Mouse (Mus musculus): ENCODE measurements at regions not wholly inside any gene's neighbourhood (a gene's known extent, or its start where the extent isn't known, plus 50 kb on each side); places are given as distances from the start of the nearest gene placed in this dataset.

DNA sequence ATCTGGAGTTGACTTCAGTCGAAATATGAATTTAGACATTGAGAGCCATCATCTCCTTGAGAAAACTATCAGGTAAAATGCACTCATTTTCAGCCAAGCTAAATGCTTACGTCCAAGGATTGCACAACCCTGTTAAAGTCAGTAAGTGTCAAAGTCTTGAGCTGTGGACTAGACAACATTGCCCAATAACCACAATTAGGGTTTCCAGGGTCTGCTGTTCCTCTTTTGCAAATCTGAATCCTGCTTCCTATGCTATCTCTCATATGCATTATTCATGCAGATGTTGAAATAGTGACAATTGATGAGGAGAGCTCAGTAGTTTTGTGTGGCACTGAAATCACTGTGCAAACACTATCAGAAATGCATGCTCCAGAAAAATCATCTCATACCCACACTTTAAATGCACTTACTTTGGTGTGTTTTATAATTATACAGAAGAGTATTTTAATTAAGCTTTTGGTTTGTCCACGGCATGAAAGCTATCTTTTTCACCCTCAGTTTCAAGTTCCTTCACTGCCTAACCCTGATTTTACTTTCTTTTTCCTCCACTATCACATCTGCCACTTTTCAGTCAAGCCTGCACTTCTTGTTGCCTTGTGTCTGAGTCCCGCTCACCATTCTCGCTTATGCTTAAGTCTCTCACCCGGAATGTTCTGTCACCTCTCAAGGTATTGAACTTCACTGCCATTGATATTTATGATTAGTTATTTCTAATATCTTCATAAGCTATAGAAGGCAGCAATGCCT, 429.4 kb upstream of the Mef2c start:
- Histone ChIP-seq H3K4me1 (no peaks in the 10 kb centered on the region), H3K27me3 (no peaks in the 10 kb centered on the region), H3K4me2 (no peak overlapping the region), H3K36me3 (ENCODE audit: poor library complexity, severe bottlenecking) (no peaks in the 10 kb centered on the region), H3K9me3 (replicated peaks) (no peaks in the 10 kb centered on the region), H3K27ac (no peak overlapping the region), H3K9ac (no peak overlapping the region), H3K4me3 (no peak overlapping the region)
- 88% methylated on average over 6 of the region's 6 CpGs for WGBS
- ATAC-seq: no peak

DNA sequence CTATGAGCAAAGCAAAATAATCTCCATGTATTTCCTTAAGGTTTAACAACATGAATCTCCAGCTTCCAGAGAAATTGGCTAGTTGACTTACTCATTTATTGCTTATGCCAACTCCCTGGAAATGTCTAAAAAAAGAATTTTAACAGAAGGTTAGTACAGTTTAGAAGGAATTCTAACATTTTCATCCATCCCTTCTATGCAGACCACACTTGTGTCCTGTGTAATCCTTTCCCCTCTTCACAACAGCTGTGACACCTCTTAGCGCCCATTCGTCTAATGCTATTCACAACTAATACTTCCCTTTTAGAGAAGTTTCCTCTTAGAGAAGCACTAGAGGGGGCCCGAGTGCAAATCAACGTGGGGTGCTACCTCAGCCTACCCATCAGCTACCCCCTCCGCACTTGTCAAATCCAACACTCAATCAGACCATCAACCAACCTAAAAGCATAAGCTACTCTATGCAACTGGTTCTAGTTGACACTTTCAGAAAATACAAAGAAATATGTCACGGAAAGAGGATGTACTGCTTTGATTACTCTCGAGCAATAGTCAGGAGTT, 428.4 kb upstream of the Mef2c start:
- ATAC-seq: no peak
- no peaks in the 10 kb centered on the region for H3K27me3 ChIP-seq
- H3K4me2 ChIP-seq: no peak overlapping the region
- H3K4me1 ChIP-seq: no peaks in the 10 kb centered on the region
- no peak overlapping the region for H3K27ac ChIP-seq
- WGBS: 73% methylated on average over 7 of the region's 7 CpGs
- no peaks in the 10 kb centered on the region for H3K36me3 ChIP-seq (ENCODE audit: poor library complexity, severe bottlenecking)
- no peaks in the 10 kb centered on the region for H3K9me3 ChIP-seq (replicated peaks)
- no peak overlapping the region for H3K4me3 ChIP-seq
- H3K9ac ChIP-seq: no peak overlapping the region

DNA sequence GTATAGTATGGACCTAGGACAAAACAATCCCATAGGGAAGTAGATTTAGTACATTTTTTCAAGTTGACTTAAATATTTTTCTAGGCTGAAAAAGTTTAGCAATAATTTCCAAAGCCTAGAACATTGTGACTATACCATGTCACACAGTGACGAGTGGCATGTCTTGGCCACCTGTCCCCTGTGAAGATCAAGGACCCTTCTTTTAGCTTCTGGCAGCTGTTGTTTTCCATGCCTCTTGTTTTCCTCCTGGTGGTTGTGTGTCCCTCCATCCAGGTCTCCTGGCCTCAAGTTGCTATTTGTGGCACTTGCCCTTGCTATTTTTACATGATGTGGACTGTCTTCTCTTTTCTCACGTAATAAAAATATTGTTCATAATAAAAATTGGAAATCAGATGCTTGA, 427.2 kb upstream of the Mef2c start:
- Histone ChIP-seq H3K4me1 (no peaks in the 10 kb centered on the region), H3K36me3 (ENCODE audit: poor library complexity, severe bottlenecking) (no peaks in the 10 kb centered on the region), H3K27ac (no peak overlapping the region), H3K9ac (no peak overlapping the region), H3K9me3 (replicated peaks) (no peaks in the 10 kb centered on the region), H3K4me2 (no peak overlapping the region), H3K4me3 (no peak overlapping the region), H3K27me3 (no peaks in the 10 kb centered on the region)
- no peak for ATAC-seq
- 93% methylated on average over 2 of the region's 2 CpGs for WGBS

DNA sequence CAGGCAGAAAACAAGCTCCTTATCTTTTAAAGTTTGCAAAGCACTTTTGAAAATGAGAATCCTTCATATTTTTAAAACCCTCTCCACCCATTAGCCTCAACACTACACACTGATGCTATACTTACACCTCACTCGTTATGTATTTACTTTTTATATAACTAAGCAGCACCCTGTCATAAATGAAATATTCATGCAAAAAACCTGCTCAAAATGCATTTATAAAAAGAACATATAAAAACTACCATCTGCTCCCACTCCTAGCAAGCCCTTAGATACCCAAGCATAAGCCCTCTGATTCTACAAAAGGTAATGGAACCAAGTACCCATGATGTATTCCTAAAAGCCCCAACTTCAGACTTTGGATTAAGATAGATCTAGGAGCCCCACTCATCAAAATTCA, 426.7 kb upstream of the Mef2c start:
- 90% methylated on average over 1 of the region's 1 CpGs for WGBS
- Histone ChIP-seq H3K9me3 (replicated peaks) (no peaks in the 10 kb centered on the region), H3K27ac (no peak overlapping the region), H3K36me3 (ENCODE audit: poor library complexity, severe bottlenecking) (no peaks in the 10 kb centered on the region), H3K9ac (no peak overlapping the region), H3K4me2 (no peak overlapping the region), H3K4me1 (no peaks in the 10 kb centered on the region), H3K4me3 (no peak overlapping the region), H3K27me3 (no peaks in the 10 kb centered on the region)
- ATAC-seq: no peak

DNA sequence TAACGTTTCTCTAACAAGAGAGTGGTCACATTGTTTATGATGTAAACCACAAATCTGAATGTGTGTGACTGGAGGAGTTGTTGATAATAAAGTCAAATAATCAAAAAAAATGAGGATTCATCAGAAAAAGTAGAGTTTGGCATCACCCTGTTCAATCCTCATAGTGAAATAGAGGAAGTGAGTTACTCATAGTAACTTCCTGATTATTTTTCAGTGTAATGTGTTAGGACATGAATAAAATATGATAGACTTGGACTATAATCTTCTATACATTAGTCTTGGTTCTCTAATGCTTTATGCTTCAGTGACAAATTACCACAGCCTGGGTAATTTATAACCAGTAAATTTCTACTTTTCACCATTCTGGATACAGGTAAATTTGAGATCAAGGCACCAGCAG, 424.5 kb upstream of the Mef2c start:
- Histone ChIP-seq H3K27me3 (no peaks in the 10 kb centered on the region), H3K9ac (no peak overlapping the region), H3K36me3 (ENCODE audit: poor library complexity, severe bottlenecking) (no peaks in the 10 kb centered on the region), H3K27ac (no peak overlapping the region), H3K4me1 (no peaks in the 10 kb centered on the region), H3K4me2 (no peak overlapping the region), H3K9me3 (replicated peaks) (no peaks in the 10 kb centered on the region), H3K4me3 (no peak overlapping the region)
- 64% methylated on average over 1 of the region's 1 CpGs for WGBS
- ATAC-seq: no peak

DNA sequence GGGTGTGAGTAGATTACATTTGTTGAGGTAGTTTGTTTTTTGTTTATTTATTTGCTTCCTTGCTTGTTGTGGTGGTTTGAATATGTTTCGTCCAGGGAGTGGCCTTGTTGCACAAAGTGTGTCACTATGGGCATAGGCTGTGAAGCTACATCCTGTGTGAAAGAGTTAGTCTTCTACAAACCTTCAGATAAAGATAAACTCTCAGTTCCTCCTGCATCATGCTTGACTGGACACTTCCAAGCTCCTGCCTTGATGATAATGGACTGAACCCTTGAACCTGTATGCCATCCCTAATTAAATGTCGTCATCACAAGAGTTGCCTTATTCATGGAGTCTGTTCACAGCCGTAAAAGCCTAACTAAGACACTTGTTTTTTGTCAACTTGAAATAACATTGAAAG, 418.9 kb upstream of the Mef2c start:
- 68% methylated on average over 3 of the region's 3 CpGs for WGBS
- Histone ChIP-seq H3K36me3 (ENCODE audit: poor library complexity, severe bottlenecking) (no peaks in the 10 kb centered on the region), H3K4me3 (no peak overlapping the region)

DNA sequence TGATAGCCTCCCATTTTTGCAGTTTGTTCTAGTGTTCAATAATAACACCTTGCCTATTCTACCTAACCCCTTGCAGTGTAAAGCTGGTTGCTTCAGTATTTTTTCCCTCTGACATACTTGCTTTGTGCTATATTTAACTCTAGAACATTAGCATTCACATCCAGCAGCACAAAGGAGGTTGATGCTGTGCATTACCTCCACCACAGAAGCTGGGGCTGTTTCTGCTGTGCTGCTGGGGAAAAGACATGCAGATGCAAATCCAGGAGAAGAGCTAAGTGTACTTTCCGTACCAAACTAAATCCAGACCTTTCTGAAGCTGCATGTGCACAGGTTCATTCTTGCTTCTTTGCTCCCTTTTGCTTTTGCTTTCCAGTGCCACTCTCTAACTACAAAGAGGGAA, 403.9 kb upstream of the Mef2c start:
- H3K4me1 ChIP-seq: no peaks in the 10 kb centered on the region
- 84% methylated on average over 1 of the region's 1 CpGs for WGBS
- ATAC-seq: no peak
- no peaks in the 10 kb centered on the region for H3K36me3 ChIP-seq (ENCODE audit: poor library complexity, severe bottlenecking)
- no peak overlapping the region for H3K4me3 ChIP-seq
- no peaks in the 10 kb centered on the region for H3K27me3 ChIP-seq
- no peaks in the 10 kb centered on the region for H3K9me3 ChIP-seq (replicated peaks)
- H3K27ac ChIP-seq: no peak overlapping the region
- H3K4me2 ChIP-seq: no peak overlapping the region
- no peak overlapping the region for H3K9ac ChIP-seq

More for the DNA sequence above, 418.9 kb upstream of the Mef2c start:
- H3K9me3 ChIP-seq (replicated peaks): no peaks in the 10 kb centered on the region
- H3K4me1 ChIP-seq: no peaks in the 10 kb centered on the region
- no peak overlapping the region for H3K27ac ChIP-seq
- no peak overlapping the region for H3K4me2 ChIP-seq
- no peak for ATAC-seq
- H3K27me3 ChIP-seq: no peaks in the 10 kb centered on the region
- H3K9ac ChIP-seq: no peak overlapping the region

DNA sequence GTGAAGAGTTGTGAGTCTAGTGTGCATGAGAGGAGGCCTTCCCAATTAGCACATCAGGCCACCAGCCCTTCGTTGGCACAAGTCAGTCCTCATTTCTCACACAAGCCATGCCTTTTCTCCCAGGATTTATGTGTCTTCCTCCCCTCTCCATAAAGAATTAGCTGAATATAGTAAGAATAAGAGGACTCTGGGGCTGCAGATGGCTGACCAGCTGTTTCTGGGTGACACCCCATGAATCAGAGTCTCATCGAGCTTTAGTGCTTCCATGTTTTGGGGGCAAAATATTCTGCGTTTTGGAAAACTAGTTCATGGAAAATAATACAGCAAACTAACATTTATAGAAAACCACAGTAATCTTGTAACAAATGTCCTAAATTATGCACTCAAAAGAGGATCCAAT, 393.2 kb upstream of the Mef2c start:
- Histone ChIP-seq H3K4me2 (no peak overlapping the region), H3K36me3 (ENCODE audit: poor library complexity, severe bottlenecking) (no peaks in the 10 kb centered on the region), H3K27ac (no peak overlapping the region), H3K4me1 (no peaks in the 10 kb centered on the region; the same call in 1 of the 2 replicates), H3K4me3 (no peak overlapping the region), H3K27me3 (no peaks in the 10 kb centered on the region), H3K9ac (no peak overlapping the region), H3K9me3 (replicated peaks) (no peaks in the 10 kb centered on the region)
- ATAC-seq: no peak
- 76% methylated on average over 3 of the region's 3 CpGs for WGBS

DNA sequence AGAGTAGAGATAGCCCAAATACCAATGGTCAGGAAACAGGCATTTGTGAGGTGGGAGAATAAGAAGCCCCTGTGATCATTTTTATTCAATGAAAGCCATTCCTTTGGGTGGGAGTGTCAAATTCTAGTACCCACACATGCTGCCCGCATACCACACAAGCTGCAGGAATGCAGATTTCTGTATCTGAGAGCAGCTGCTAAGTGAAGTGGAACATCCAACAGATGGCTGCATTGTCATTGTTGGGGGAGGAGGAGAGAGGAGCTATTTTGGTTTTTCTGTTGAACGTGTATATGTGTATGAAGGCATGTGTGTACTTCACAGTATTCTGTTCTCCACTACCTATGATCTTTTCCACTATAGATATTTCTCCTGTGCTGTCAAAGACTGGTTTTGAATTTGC, 392.3 kb upstream of the Mef2c start:
- no peaks in the 10 kb centered on the region; the same call in 1 of the 2 replicates for H3K4me1 ChIP-seq
- ATAC-seq: peak; percentile 55; the same call in 1 of the 2 replicates

DNA sequence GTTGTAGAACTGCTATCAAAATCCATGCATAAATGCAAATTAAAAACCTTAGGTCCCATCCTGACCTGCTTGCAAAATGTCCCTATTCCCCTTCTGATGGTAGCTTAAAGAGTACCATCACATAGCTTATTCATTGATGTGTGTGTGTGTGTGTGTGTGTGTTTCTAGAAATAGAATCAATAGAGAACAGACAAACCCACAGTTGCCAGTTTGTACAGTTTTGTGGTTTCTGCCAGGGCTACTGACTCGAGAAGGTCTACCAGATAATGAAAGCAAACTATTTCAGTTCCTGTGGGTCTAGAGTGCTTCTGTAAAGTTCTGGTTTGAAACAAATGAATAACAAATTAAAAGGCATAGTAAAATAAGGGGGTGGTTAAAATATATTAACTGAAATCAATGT, 391.5 kb upstream of the Mef2c start:
- no peaks in the 10 kb centered on the region; the same call in 1 of the 2 replicates for H3K4me1 ChIP-seq
- no peaks in the 10 kb centered on the region for H3K27me3 ChIP-seq
- H3K36me3 ChIP-seq (ENCODE audit: poor library complexity, severe bottlenecking): no peaks in the 10 kb centered on the region
- H3K4me3 ChIP-seq: no peak overlapping the region
- no peak overlapping the region for H3K4me2 ChIP-seq
- H3K27ac ChIP-seq: no peak overlapping the region
- no peak for ATAC-seq
- 74% methylated on average over 1 of the region's 1 CpGs for WGBS
- no peaks in the 10 kb centered on the region for H3K9me3 ChIP-seq (replicated peaks)
- no peak overlapping the region for H3K9ac ChIP-seq

More for the DNA sequence above, 392.3 kb upstream of the Mef2c start:
- Histone ChIP-seq H3K9ac (no peak overlapping the region), H3K4me2 (no peak overlapping the region), H3K36me3 (ENCODE audit: poor library complexity, severe bottlenecking) (no peaks in the 10 kb centered on the region), H3K4me3 (no peak overlapping the region), H3K27me3 (no peaks in the 10 kb centered on the region), H3K27ac (no peak overlapping the region), H3K9me3 (replicated peaks) (no peaks in the 10 kb centered on the region)
- 10% methylated on average over 2 of the region's 2 CpGs for WGBS

DNA sequence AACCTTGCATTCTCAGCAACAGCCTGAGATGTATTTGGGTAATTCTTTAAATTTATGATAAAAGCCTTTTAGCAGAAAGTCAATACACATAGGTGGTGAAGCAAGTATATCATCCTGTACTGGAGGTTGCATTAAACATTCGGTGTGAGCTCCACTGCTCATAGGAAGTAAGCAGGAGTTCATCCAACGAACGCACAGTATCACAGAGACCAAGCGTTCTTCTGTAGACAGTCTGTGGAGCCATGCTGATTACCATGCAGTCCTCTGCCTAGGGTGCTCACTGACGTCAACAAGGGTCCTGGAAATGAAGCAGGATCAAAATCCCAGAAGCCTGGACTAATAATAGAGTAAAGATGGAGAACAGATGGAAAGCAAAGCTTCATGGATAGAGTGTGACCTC, 391.1 kb upstream of the Mef2c start:
- Histone ChIP-seq H3K9me3 (replicated peaks) (no peaks in the 10 kb centered on the region), H3K27ac (no peak overlapping the region), H3K36me3 (ENCODE audit: poor library complexity, severe bottlenecking) (no peaks in the 10 kb centered on the region)

DNA sequence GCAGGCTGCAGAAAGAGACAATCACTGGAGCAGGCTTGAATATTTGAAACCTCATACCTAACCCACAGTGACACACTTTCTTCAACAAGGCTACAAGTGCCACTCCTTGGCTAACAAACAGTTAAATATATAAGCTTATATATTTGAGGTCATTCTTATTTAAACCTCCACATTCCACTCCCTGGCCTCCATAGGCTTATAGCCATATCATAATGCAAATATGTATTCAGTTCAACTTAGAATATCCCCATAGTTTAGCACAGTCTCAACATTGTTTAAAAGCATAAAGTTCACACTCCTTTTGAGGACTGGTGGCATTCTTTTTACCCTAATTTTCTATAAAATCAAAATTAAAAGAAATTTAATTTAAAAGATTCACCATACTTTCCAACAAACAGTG, 390.0 kb upstream of the Mef2c start:
- no peak overlapping the region for H3K4me2 ChIP-seq
- no peak overlapping the region for H3K4me3 ChIP-seq
- no peaks in the 10 kb centered on the region for H3K9me3 ChIP-seq (replicated peaks)
- H3K27me3 ChIP-seq: no peaks in the 10 kb centered on the region
- H3K4me1 ChIP-seq: no peaks in the 10 kb centered on the region; the same call in 1 of the 2 replicates
- ATAC-seq: no peak
- no peak overlapping the region for H3K27ac ChIP-seq
- no peaks in the 10 kb centered on the region for H3K36me3 ChIP-seq (ENCODE audit: poor library complexity, severe bottlenecking)
- no peak overlapping the region for H3K9ac ChIP-seq

More for the DNA sequence above, 391.1 kb upstream of the Mef2c start:
- Histone ChIP-seq H3K9ac (no peak overlapping the region), H3K4me1 (no peaks in the 10 kb centered on the region; the same call in 1 of the 2 replicates), H3K27me3 (no peaks in the 10 kb centered on the region), H3K4me3 (no peak overlapping the region), H3K4me2 (no peak overlapping the region)
- no peak for ATAC-seq
- 84% methylated on average over 5 of the region's 5 CpGs for WGBS

DNA sequence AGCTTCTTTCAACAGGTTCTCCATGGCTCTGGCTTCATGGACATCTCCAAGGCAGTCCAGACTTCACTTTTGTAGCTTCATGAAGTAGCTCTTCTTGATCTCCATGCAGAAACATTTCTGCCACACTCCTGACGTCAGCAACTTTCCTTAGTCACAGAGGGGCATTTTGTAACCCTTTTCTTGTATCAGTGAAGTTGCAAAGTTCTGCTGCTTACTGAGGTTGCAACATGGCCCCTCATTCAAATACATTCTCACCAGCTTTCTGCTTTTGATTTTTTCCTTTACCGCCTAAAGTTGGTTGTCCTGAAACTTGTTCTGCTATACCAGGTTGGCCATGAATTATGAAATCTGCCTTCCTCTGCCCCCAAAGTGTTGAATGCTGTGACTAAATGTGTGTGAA, 389.4 kb upstream of the Mef2c start:
- Histone ChIP-seq H3K27me3 (no peaks in the 10 kb centered on the region), H3K27ac (no peak overlapping the region), H3K4me3 (no peak overlapping the region), H3K4me1 (no peaks in the 10 kb centered on the region; the same call in 1 of the 2 replicates), H3K36me3 (ENCODE audit: poor library complexity, severe bottlenecking) (no peaks in the 10 kb centered on the region), H3K9me3 (replicated peaks) (no peaks in the 10 kb centered on the region), H3K9ac (no peak overlapping the region), H3K4me2 (no peak overlapping the region)
- no peak for ATAC-seq
- whole genome bisulfite sequencing: 89% methylated on average over 2 of the region's 2 CpGs
